Mouse (Mus musculus) B cell, adult 2 months (primary cell): ENCODE results near the gene Acad11.
A peak's percentile ranks its signal among the peaks of the same experiment; 100 is the strongest.

Source experiments
- DNase-seq, 2 experiments: peaks; one replicate each; pipeline ENCODE4 v3.0.0; 2022

Acad11 gene

GRCm38 (mm10) chr9:104063244-104063961 lies at the start of gene Acad11:
TSS of gene Acad11 (plus strand) at chr9:104063377.
- peak; percentile 90 for DNase-seq

DNA sequence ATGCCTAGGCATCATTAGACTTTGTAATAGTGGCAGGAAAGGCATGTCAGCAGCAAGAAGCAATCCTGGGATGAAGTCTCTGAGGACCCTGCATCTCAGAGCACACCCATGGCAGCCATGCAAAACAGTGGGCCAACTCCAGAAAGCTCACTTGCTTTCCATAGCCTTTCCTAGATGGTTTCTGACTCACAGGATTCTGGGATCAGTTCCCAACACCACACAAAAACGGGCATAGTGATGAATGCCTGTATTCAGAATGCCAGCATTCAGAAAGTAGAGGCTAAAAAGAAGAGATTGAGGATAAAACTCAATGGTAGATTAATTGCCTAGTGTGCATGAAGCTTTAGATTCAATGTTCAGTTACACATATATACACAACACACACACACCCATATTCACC lies 48.7 kb upstream of the Acad11 start:
- DNase-seq, result no peak

- DNase-seq, result no peak
These were observed 42.2 kb upstream of the Acad11 start for GRCm38 (mm10) chr9:104021026-104021425.

DNA sequence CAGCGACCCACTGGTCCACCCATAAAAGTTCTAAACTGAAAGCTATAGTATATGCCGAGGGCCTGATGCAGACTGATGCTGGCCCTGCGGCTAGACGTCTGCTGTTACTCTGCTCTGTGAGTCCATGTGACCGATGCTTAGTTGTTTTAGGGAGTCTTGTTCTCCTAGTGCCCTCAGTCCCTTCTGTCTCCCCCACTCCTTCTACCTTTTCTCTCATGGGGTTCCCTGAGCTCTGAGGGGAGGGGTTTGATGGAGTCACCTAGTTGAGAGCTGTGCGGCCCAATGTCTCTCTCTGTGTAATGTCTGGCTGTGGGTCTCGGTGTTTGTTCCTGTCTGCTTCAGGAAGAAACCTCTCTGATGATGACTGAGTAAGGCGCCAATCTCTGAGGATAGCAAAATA lies 36.0 kb upstream of the Acad11 start:
- DNase-seq, result no peak

GRCm38 (mm10) chr9:104029861-104030260 lies 33.3 kb upstream of the Acad11 start:
- DNase-seq, result no peak

DNA sequence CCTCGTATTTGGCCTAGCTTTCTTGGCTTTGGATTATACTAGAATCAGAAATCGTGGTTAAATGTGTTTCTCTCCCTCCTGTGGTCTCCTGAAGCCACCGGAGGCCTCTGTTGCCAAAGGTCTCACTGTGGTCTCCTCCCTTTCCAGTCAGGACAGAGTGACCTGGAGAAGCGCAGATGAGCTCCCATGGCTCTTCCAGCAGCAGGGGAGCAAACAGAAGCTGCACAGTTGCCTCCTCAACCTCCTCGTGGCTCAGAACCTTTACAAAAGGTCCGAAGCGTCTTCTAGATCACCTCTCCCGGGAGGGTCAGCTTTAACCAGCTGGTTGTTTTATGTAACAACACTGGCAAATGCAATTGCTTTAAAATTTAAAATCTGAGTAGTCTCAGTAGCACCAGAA lies 28.9 kb upstream of the Acad11 start:
- no peak for DNase-seq

DNA sequence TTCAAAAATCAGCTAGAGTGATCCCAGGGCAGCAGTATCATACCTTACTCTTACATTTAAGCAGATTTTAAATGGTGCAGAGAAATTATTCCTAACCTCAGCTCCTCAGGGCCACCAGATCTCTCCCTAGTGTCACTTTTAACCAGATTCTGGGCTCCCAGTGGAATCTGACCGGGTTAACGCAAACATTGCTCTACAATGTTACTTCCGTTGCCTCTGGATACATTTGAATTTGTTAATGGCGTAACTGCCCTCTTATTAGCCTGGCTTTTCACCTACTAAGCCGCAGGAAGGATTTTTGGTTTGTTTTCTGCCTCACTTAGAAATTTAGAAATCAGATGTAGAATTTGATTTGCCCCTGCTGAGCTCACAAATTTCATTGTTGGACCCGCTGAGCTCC lies 28.5 kb upstream of the Acad11 start:
- DNase-seq, result no peak

GRCm38 (mm10) chr9:104035261-104036015 lies 27.7 kb upstream of the Acad11 start:
- peak; percentile 79 to 80 for DNase-seq

GRCm38 (mm10) chr9:104038266-104038665 lies 24.9 kb upstream of the Acad11 start:
- DNase-seq, result no peak

GRCm38 (mm10) chr9:104039031-104039695 lies 24.0 kb upstream of the Acad11 start:
- DNase-seq, result no peak

- no peak for DNase-seq
These were observed 23.4 kb upstream of the Acad11 start for GRCm38 (mm10) chr9:104039742-104040141.

GRCm38 (mm10) chr9:104040362-104040761 lies 22.8 kb upstream of the Acad11 start, which contains the start of gene Gm28305:
TSS of gene Gm28305 (plus strand) at chr9:104040662.
- DNase-seq, result no peak

- DNase-seq, result no peak
These were observed 19.5 kb upstream of the Acad11 start for GRCm38 (mm10) chr9:104043676-104044075.

- DNase-seq, result no peak
These were observed 12.1 kb upstream of the Acad11 start for GRCm38 (mm10) chr9:104051028-104051427.

GRCm38 (mm10) chr9:104062430-104063243 lies 540 bp upstream of the Acad11 start, which contains the start of gene Uba5:
TSS of gene Uba5 (minus strand) at chr9:104063134.
- DNase-seq, result no peak

DNA sequence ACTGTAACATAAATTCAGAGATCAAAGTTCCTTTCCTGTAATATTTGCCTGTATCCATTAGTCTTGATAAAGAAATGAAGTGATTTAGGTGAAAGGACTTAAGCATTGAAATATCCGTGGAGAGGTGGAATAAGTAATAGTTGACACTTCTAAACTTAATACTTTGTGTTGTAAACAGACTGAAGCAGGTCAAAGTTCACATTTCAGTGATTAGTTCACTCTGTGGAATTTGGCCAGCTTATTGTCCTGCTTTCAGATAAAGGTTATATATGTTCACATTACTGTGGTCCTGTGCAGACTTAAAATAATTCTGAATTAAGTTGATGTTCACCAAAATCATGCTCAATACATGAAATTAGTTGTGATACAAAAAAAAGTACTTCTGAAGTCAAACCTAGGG lies 1.4 kb downstream of the Acad11 start:
- DNase-seq, result no peak

GRCm38 (mm10) chr9:104070241-104070640 lies 7.1 kb downstream of the Acad11 start:
- DNase-seq, result no peak

DNA sequence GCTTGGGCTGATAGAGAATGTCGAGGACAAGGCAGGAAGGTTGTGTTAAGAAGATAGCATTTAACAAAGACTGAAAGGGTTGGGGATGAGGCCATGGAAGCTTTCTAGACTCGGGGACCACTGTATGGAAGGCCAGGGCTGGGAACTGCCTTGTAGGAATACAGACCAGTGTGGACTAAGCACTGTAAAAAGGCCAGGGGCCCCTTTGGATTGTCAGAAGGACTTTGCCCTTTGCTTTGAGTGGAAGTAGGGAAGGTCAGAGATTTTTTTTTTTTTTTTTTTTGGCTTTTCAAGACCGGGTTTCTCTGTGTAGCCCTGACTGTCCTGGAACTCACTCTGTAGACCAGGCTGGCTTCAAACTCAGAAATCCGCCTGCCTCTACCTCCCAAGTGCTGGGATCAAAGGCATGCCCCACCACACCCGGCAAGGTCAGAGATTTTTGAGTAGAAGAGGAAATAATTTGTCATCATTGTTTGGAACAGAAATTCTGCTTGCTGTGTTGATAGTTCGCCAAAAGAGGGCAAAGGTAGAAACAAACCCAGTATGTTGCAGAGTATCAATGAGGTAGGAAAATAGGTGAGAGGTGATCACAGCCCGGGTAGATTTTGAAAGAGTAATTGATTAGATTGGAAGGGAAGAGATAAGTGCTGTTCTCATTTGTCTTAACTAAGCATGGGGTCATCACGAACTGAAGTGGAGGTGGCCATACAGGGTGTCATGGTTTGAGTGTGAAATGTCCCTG lies 7.9 kb downstream of the Acad11 start:
- DNase-seq, result no peak

- peak in 1 of 2 experiments; percentile 10 for DNase-seq
These were observed 12.6 kb downstream of the Acad11 start for GRCm38 (mm10) chr9:104075808-104076207.

GRCm38 (mm10) chr9:104078780-104079179 lies 15.6 kb downstream of the Acad11 start:
- DNase-seq, result no peak

- peak; percentile 71 for DNase-seq
These were observed 16.2 kb downstream of the Acad11 start for GRCm38 (mm10) chr9:104079379-104079778.

- DNase-seq, result no peak
These were observed 16.9 kb downstream of the Acad11 start for GRCm38 (mm10) chr9:104080038-104080437.
